Comparison of ENCODE assay signal across 13 mouse cellular contexts in genomic region chr2:70908579-70908978, GRCm38 (mm10).
DNase-seq lines count a peak whose midpoint lies in the region; ATAC-seq and TF ChIP-seq lines count a peak whose summit lies in the region.
"Had no signal": no experiment of that assay in that cellular context is flagged by ENCODE, and none has a peak within 500 bp of the region (broad histone marks: within the 10 kb centered on the region; RNA-seq: fewer than 3 reads in every experiment).

No protein-coding gene starts in this region.

- WGBS in heart, embryonic 14.5 days = 53% methylated on average over 1 of the region's 1 CpGs
- 77% methylated on average over 1 of the region's 1 CpGs for whole genome bisulfite sequencing in neural tube, embryonic 15.5 days
- WGBS in embryonic facial prominence, embryonic 12.5 days = 65% methylated on average over 1 of the region's 1 CpGs

- H3K4me2 ChIP-seq in heart, embryonic 14.5 days (ENCODE audit: low read length) = peak overlapping the region; percentile 29
- H3K4me2 ChIP-seq in neural tube, embryonic 15.5 days = no peak overlapping the region
- H3K4me2 ChIP-seq in embryonic facial prominence, embryonic 12.5 days (replicated peaks) = no peak overlapping the region
- H3K4me2 ChIP-seq: liver, embryonic 11.5 days; midbrain, embryonic 12.5 days; stomach, embryonic 15.5 days had no signal

- no peaks in the 10 kb centered on the region for H3K36me3 ChIP-seq in heart, embryonic 14.5 days (ENCODE audit: control insufficient read depth, insufficient read depth, low read length)
- no peaks in the 10 kb centered on the region for H3K36me3 ChIP-seq in neural tube, embryonic 15.5 days
- H3K36me3 ChIP-seq in embryonic facial prominence, embryonic 12.5 days = no peaks in the 10 kb centered on the region
- H3K36me3 ChIP-seq: midbrain, embryonic 12.5 days; stomach, embryonic 15.5 days had no signal

- intact Hi-C loops in heart, postnatal 36 days (cut with DNase I) = no loop called here
- intact Hi-C loops in gastrocnemius, adult 2 months (cut with DNase I) = no loop called here

- H3K9ac ChIP-seq in heart, embryonic 14.5 days (ENCODE audit: low read length) = 0 out of 2 replicates have a peak overlapping the region, but pooled peaks have one; percentile 41
- H3K9ac ChIP-seq in neural tube, embryonic 15.5 days (replicated peaks) = no peak overlapping the region
- no peak overlapping the region for H3K9ac ChIP-seq in embryonic facial prominence, embryonic 12.5 days
- H3K9ac ChIP-seq: midbrain, embryonic 12.5 days; stomach, embryonic 15.5 days had no signal

- DNase-seq in heart, postnatal 36 days = no peak
- DNase-seq in neural tube, embryonic 10.5 days (ENCODE audit: extremely low spot score, low spot score) = peak; percentile 30
- DNase-seq in left cerebral cortex, adult 11 months (ENCODE audit: low spot score) = no peak
- no peak for DNase-seq in thymus, postnatal 36 days
- DNase-seq in gastrocnemius, adult 2 months = no peak
- DNase-seq: gastrocnemius, postnatal 14 days; right cerebral cortex, adult 18-20 months had no signal

- no peaks in the 10 kb centered on the region for H3K27me3 ChIP-seq in heart, embryonic 14.5 days (ENCODE audit: control insufficient read depth, insufficient read depth, low read length)
- H3K27me3 ChIP-seq in neural tube, embryonic 15.5 days (replicated peaks) = no peaks in the 10 kb centered on the region
- no peaks in the 10 kb centered on the region for H3K27me3 ChIP-seq in embryonic facial prominence, embryonic 12.5 days
- H3K27me3 ChIP-seq: midbrain, embryonic 12.5 days; stomach, embryonic 15.5 days had no signal

- H3K4me1 ChIP-seq in heart, embryonic 14.5 days (ENCODE audit: control insufficient read depth in 2 of 2, insufficient read depth in 2 of 2, low read length in 2 of 2) = peaks cover 10 to 16% of the 10 kb centered on the region in 2 experiments
- 0 out of 2 replicates have a peak, but pooled peaks cover 7% of the 10 kb centered on the region for H3K4me1 ChIP-seq in neural tube, embryonic 15.5 days
- H3K4me1 ChIP-seq in embryonic facial prominence, embryonic 12.5 days = peaks cover 6% of the 10 kb centered on the region; the same call in 1 of the 2 replicates
- H3K4me1 ChIP-seq: stomach, embryonic 15.5 days had no signal

- peak; percentile 75 for ATAC-seq in heart, embryonic 14.5 days (ENCODE audit: insufficient number of reproducible peaks, insufficient read depth, low FRiP score, low read depth)
- no peak for ATAC-seq in neural tube, embryonic 15.5 days (ENCODE audit: low FRiP score)
- no peak for ATAC-seq in embryonic facial prominence, embryonic 12.5 days (ENCODE audit: insufficient number of reproducible peaks, insufficient read depth, low FRiP score, low TSS enrichment)

- no peaks in the 10 kb centered on the region for H3K9me3 ChIP-seq in heart, embryonic 14.5 days (ENCODE audit: control insufficient read depth, low read length)
- no peaks in the 10 kb centered on the region for H3K9me3 ChIP-seq in neural tube, embryonic 15.5 days (replicated peaks)
- no peaks in the 10 kb centered on the region for H3K9me3 ChIP-seq in embryonic facial prominence, embryonic 12.5 days
- H3K9me3 ChIP-seq: midbrain, embryonic 12.5 days; stomach, embryonic 15.5 days had no signal

- no peak for TF ChIP-seq CTCF in gastrocnemius, adult 2 months (IDR thresholded peaks at IDR 0.05)

- peak overlapping the region; percentile 84 to 86 for H3K27ac ChIP-seq in heart, embryonic 14.5 days (replicated peaks in 1 of 2; ENCODE audit: control insufficient read depth in 1 of 2, insufficient read depth in 1 of 2, low read depth in 2 of 2, low read length in 2 of 2)
- no peak overlapping the region for H3K27ac ChIP-seq in neural tube, embryonic 15.5 days (replicated peaks)
- H3K27ac ChIP-seq in embryonic facial prominence, embryonic 12.5 days = 0 out of 2 replicates have a peak overlapping the region, but pooled peaks have one; percentile 20
- no peak overlapping the region for H3K27ac ChIP-seq in gastrocnemius, adult 2 months
- H3K27ac ChIP-seq: midbrain, embryonic 12.5 days; stomach, embryonic 15.5 days had no signal

- no peak overlapping the region for H3K4me3 ChIP-seq in heart, embryonic 14.5 days (ENCODE audit: control insufficient read depth in 1 of 2, insufficient read depth in 1 of 2, low read depth in 1 of 2, low read length in 2 of 2)
- H3K4me3 ChIP-seq in neural tube, embryonic 15.5 days (replicated peaks) = no peak overlapping the region
- H3K4me3 ChIP-seq in embryonic facial prominence, embryonic 12.5 days = no peak overlapping the region
- no peak overlapping the region for H3K4me3 ChIP-seq in gastrocnemius, adult 2 months
- H3K4me3 ChIP-seq: midbrain, embryonic 12.5 days; stomach, embryonic 15.5 days had no signal

Comparison
In these comparisons a context has a peak if more than half of its experiments do, and no peak if none do; other contexts are left out.
1. H3K27ac ChIP-seq: peak in heart, embryonic 14.5 days (2 of 2) and embryonic facial prominence, embryonic 12.5 days (single experiment); none in neural tube, embryonic 15.5 days (single experiment) and gastrocnemius, adult 2 months (single experiment).